Mouse (Mus musculus) MEL (cell line): ENCODE data around the gene Tvp23a.

Experiments
- CHD1 ChIP-seq: IDR thresholded peaks from 2 replicates; pipeline ENCODE4 v1.6.1; 2012; ENCODE audit warnings: low read depth, mild to moderate bottlenecking, inconsistent platforms, low read length, improper control_type of control experiment
- CTCF ChIP-seq, 3 experiments: IDR thresholded peaks in 2 of 3; conservative IDR thresholded peaks in 1 of 3; 2 replicates each; pipeline ENCODE4 v1.5.1; 2011 to 2012; ENCODE audit warnings: low read length in 3 of 3, low read depth in 2 of 3, mild to moderate bottlenecking in 2 of 3, improper control_type of control experiment in 1 of 3, inconsistent platforms in 1 of 3, mixed read lengths in 1 of 3, moderate library complexity in 1 of 3; ENCODE audit not compliant: control insufficient read depth in 1 of 3, insufficient read depth in 1 of 3, poor library complexity in 1 of 3, severe bottlenecking in 1 of 3
- EP300 ChIP-seq, 2 experiments: IDR thresholded peaks; 2 replicates each; pipeline ENCODE4 v1.6.1; 2011; ENCODE audit warnings: improper control_type of control experiment in 2 of 2, low read length in 2 of 2, low read depth in 1 of 2, mild to moderate bottlenecking in 1 of 2
- GATA1 ChIP-seq: IDR thresholded peaks from 2 replicates; pipeline ENCODE4 v1.6.1; 2011; ENCODE audit warnings: low read depth, low read length, improper control_type of control experiment
- HCFC1 ChIP-seq: IDR thresholded peaks from 2 replicates; pipeline ENCODE4 v1.6.1; 2012; ENCODE audit warnings: low read depth, mild to moderate bottlenecking, inconsistent platforms, low read length, improper control_type of control experiment, moderate library complexity
- KAT2A ChIP-seq: conservative IDR thresholded peaks from 2 replicates; pipeline ENCODE4 v1.6.1; 2012; ENCODE audit warnings: low read depth, low read length, improper control_type of control experiment, inconsistent platforms
- POLR2A ChIP-seq, 2 experiments: IDR thresholded peaks; 2 replicates each; pipeline ENCODE4 v1.6.1; 2011 to 2012; ENCODE audit warnings: low read length in 2 of 2, mild to moderate bottlenecking in 2 of 2, control low read depth in 1 of 2, improper control_type of control experiment in 1 of 2, low read depth in 1 of 2, moderate library complexity in 1 of 2; ENCODE audit not compliant: control insufficient read depth in 1 of 2, insufficient read depth in 1 of 2, poor library complexity in 1 of 2
- TCF12 ChIP-seq: IDR thresholded peaks from 2 replicates; pipeline ENCODE4 v1.6.1; 2014; ENCODE audit warnings: low read depth, mild to moderate bottlenecking, inconsistent platforms, low read length, improper control_type of control experiment, moderate library complexity

- TF ChIP-seq CTCF (IDR thresholded peaks at IDR 0.05 in 2 of 3, conservative IDR thresholded peaks at IDR 0.05 in 1 of 3; ENCODE audit: control insufficient read depth in 1 of 3, insufficient read depth in 1 of 3, low read depth in 2 of 3, low read length in 3 of 3, poor library complexity in 1 of 3, severe bottlenecking in 1 of 3), result no peak
- TF ChIP-seq EP300 (IDR thresholded peaks at IDR 0.05; ENCODE audit: low read depth in 1 of 2, low read length in 2 of 2), result no peak
- TF ChIP-seq CHD1, result no peak
- no peak for TF ChIP-seq TCF12
- no peak for TF ChIP-seq KAT2A
- no peak for TF ChIP-seq POLR2A (IDR thresholded peaks at IDR 0.05; ENCODE audit: control insufficient read depth in 1 of 2, insufficient read depth in 1 of 2, low read depth in 1 of 2, low read length in 2 of 2, poor library complexity in 1 of 2)
- TF ChIP-seq HCFC1, result no peak
- no peak for TF ChIP-seq GATA1
Observed at GRCm38 (mm10) chr16:10491716-10492115, 44.6 kb upstream of the Tvp23a start.
